8 mouse cellular contexts compared by ENCODE assay signal in the genomic region with DNA sequence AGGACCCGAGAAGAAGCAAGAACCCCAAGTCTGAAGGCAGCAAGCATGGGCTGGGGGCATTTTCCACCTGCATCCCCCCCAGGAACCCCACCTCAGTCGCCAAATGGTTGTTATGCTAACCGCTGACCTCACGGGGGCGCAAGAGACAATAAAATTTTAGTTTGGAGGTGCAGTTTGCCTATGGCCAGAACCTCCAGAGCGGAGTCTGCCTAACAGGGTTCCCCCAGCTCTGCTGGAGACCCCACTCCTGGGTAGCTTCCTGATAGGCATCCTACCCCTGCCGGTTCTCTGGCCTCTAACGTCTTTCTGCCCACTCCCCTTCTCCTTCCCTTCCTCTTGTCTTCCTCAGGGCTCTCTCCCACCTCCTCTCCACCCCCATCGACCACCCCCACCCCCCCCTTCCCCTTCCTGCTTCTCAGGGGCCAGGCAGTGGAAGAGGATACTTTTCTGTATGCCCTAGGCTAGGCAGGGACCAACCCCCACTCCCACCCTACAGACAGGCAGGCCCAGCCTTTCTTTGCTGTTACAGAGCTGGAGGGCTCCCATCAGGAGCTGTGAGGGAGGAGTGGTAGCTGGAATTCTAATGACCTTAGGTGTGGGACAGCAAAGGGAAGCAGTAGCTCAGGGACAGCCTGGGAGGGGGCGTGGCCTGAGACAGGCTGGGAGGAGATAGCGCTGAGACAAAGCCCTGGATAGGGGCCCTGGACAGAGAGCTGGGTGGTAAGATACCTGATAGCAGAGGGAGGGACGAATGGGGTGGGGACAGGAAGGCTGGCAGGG. TPM values are rescaled to one million over a fixed set of nuclear protein-coding genes. Genes with fewer than 3 reads are reported as not detected.
DNase-seq lines count a peak whose midpoint lies in the region; ATAC-seq lines count a peak whose summit lies in the region.

No protein-coding gene starts in this region.

- H3K9me3 ChIP-seq in heart, embryonic 11.5 days (replicated peaks; ENCODE audit: control insufficient read depth, low read length) = no peaks in the 10 kb centered on the region
- no peaks in the 10 kb centered on the region for H3K9me3 ChIP-seq in kidney, embryonic 15.5 days (replicated peaks)
- H3K9me3 ChIP-seq in liver, embryonic 16.5 days (replicated peaks; ENCODE audit: control insufficient read depth, low read length) = no peaks in the 10 kb centered on the region
- no peaks in the 10 kb centered on the region for H3K9me3 ChIP-seq in neural tube, embryonic 15.5 days (replicated peaks)

- 0 out of 2 replicates have a peak overlapping the region, but pooled peaks have one; percentile 18 for H3K4me3 ChIP-seq in heart, embryonic 11.5 days (ENCODE audit: low read depth, low read length)
- 0 out of 2 replicates have a peak overlapping the region, but pooled peaks have one; percentile 10 for H3K4me3 ChIP-seq in kidney, embryonic 15.5 days (replicated peaks)
- no peak overlapping the region for H3K4me3 ChIP-seq in liver, embryonic 16.5 days (ENCODE audit: low read depth, low read length)
- no peak overlapping the region for H3K4me3 ChIP-seq in neural tube, embryonic 15.5 days (replicated peaks)

- peak; percentile 15 for DNase-seq in 3T3-L1 (ENCODE audit: low read depth, low spot score)
- peak; percentile 33 to 81 for DNase-seq in adrenal gland, adult (ENCODE audit: inconsistent age in 2 of 2, low spot score in 1 of 2)
- DNase-seq in embryo, embryonic 11 days = peak; percentile 89
- peak; percentile 56 for DNase-seq in thymus, postnatal 25 days

- H3K4me1 ChIP-seq in heart, embryonic 11.5 days (ENCODE audit: control insufficient read depth, insufficient read depth, low read length) = peaks cover 30% of the 10 kb centered on the region
- H3K4me1 ChIP-seq in kidney, embryonic 15.5 days = peaks cover 44% of the 10 kb centered on the region
- H3K4me1 ChIP-seq in liver, embryonic 16.5 days (ENCODE audit: control insufficient read depth, low read depth, low read length) = peaks cover 15% of the 10 kb centered on the region
- H3K4me1 ChIP-seq in neural tube, embryonic 15.5 days = peaks cover 9% of the 10 kb centered on the region

- ATAC-seq in heart, embryonic 11.5 days (replicated peaks; ENCODE audit: insufficient number of reproducible peaks, low FRiP score, low TSS enrichment) = peak; percentile 97
- peak; percentile 97 for ATAC-seq in kidney, embryonic 15.5 days (replicated peaks; ENCODE audit: low FRiP score)
- ATAC-seq in liver, embryonic 16.5 days (ENCODE audit: low read depth) = peak; percentile 96
- ATAC-seq in neural tube, embryonic 15.5 days (ENCODE audit: low FRiP score) = peak; percentile 55

- H3K9ac ChIP-seq in heart, embryonic 11.5 days (ENCODE audit: low read depth, low read length) = peak overlapping the region; percentile 67
- H3K9ac ChIP-seq in kidney, embryonic 15.5 days = peak overlapping the region; percentile 33; the same call in 1 of the 2 replicates
- peak overlapping the region; percentile 30; the same call in 1 of the 2 replicates for H3K9ac ChIP-seq in liver, embryonic 16.5 days (ENCODE audit: low read depth, low read length)
- H3K9ac ChIP-seq in neural tube, embryonic 15.5 days (replicated peaks) = no peak overlapping the region

- H3K4me2 ChIP-seq in heart, embryonic 11.5 days = peak overlapping the region; percentile 54
- H3K4me2 ChIP-seq in kidney, embryonic 15.5 days = peak overlapping the region; percentile 53
- H3K4me2 ChIP-seq in liver, embryonic 16.5 days (ENCODE audit: low read depth, low read length) = peak overlapping the region; percentile 49
- H3K4me2 ChIP-seq in neural tube, embryonic 15.5 days = peak overlapping the region; percentile 37

- no peaks in the 10 kb centered on the region for H3K27me3 ChIP-seq in heart, embryonic 11.5 days (ENCODE audit: control insufficient read depth, insufficient read depth, low read length)
- H3K27me3 ChIP-seq in kidney, embryonic 15.5 days = no peaks in the 10 kb centered on the region
- H3K27me3 ChIP-seq in liver, embryonic 16.5 days (ENCODE audit: control insufficient read depth, insufficient read depth, low read depth, low read length) = no peaks in the 10 kb centered on the region
- no peaks in the 10 kb centered on the region for H3K27me3 ChIP-seq in neural tube, embryonic 15.5 days (replicated peaks)

- no peaks in the 10 kb centered on the region for H3K36me3 ChIP-seq in heart, embryonic 11.5 days (ENCODE audit: control insufficient read depth, insufficient read depth, low read length)
- H3K36me3 ChIP-seq in kidney, embryonic 15.5 days = no peaks in the 10 kb centered on the region
- H3K36me3 ChIP-seq in liver, embryonic 16.5 days (ENCODE audit: control insufficient read depth, insufficient read depth) = no peaks in the 10 kb centered on the region
- no peaks in the 10 kb centered on the region for H3K36me3 ChIP-seq in neural tube, embryonic 15.5 days

- WGBS in heart, embryonic 11.5 days (ENCODE audit: insufficient replicate concordance) = 2% methylated on average over 12 of the region's 12 CpGs
- WGBS in kidney, embryonic 15.5 days = 3% methylated on average over 12 of the region's 12 CpGs
- 3% methylated on average over 12 of the region's 12 CpGs for WGBS in liver, embryonic 16.5 days (ENCODE audit: insufficient replicate concordance)
- 2% methylated on average over 12 of the region's 12 CpGs for WGBS in neural tube, embryonic 15.5 days

- H3K27ac ChIP-seq in heart, embryonic 11.5 days (ENCODE audit: low read depth, low read length) = peak overlapping the region; percentile 88
- peak overlapping the region; percentile 89 for H3K27ac ChIP-seq in kidney, embryonic 15.5 days
- H3K27ac ChIP-seq in liver, embryonic 16.5 days (ENCODE audit: low read length) = peak overlapping the region; percentile 45
- H3K27ac ChIP-seq in neural tube, embryonic 15.5 days (replicated peaks) = 0 out of 2 replicates have a peak overlapping the region, but pooled peaks have one; percentile 28

RNA-seq across cellular contexts. Expression of a gene that starts 55.8 kb away (rescaled TPM):
- 1,098 and 1,138 TPM in 2 replicates for polyA plus RNA-seq in heart, embryonic 11.5 days (2014; fragmentation: Nextera tagmentation; extraction: Ambion mirVana)
- 693 and 696 TPM in 2 replicates for polyA plus RNA-seq in kidney, embryonic 15.5 days (2015; fragmentation: Nextera tagmentation; extraction: Ambion mirVana)
- 602 and 693 TPM in 2 replicates for polyA plus RNA-seq in liver, embryonic 16.5 days (2015; fragmentation: Nextera tagmentation; extraction: Ambion mirVana)
- polyA plus RNA-seq in neural tube, embryonic 15.5 days (2015; fragmentation: Nextera tagmentation; extraction: Ambion mirVana) = 176 and 252 TPM in 2 replicates

RNA-seq across cellular contexts. Expression of a gene that starts 58.9 kb away (rescaled TPM):
- 0.16 and 0.37 TPM in 2 replicates for polyA plus RNA-seq in heart, embryonic 11.5 days (2014; fragmentation: Nextera tagmentation; extraction: Ambion mirVana)
- polyA plus RNA-seq in kidney, embryonic 15.5 days (2015; fragmentation: Nextera tagmentation; extraction: Ambion mirVana) = not detected in 2 replicates
- polyA plus RNA-seq in liver, embryonic 16.5 days (2015; fragmentation: Nextera tagmentation; extraction: Ambion mirVana) = not detected in 2 replicates
- 0.22 TPM in 1 of 2 replicates, not detected in the other for polyA plus RNA-seq in neural tube, embryonic 15.5 days (2015; fragmentation: Nextera tagmentation; extraction: Ambion mirVana)

Comparison
In these comparisons a context has a peak if more than half of its experiments do, and no peak if none do; other contexts are left out.
1. DNase-seq: peak in every context shown above with its lines; median percentile 89 in embryo, embryonic 11 days; 57 in adrenal gland, adult; 56 in thymus, postnatal 25 days; 15 in 3T3-L1.
2. H3K27ac ChIP-seq: peak in every context shown above with its lines; median percentile 89 in kidney, embryonic 15.5 days; 88 in heart, embryonic 11.5 days; 45 in liver, embryonic 16.5 days; 28 in neural tube, embryonic 15.5 days.
3. H3K4me3 ChIP-seq: peak in heart, embryonic 11.5 days (single experiment) and kidney, embryonic 15.5 days (single experiment); none in liver, embryonic 16.5 days (single experiment) and neural tube, embryonic 15.5 days (single experiment).
4. Peak in every context shown above with its lines, with median percentiles within 50 percentile points of each other: ATAC-seq and H3K4me2 ChIP-seq.